Mouse (Mus musculus) hindbrain, embryonic 11.5 days (tissue): ENCODE measurements around the gene Macrod1. TPM values are rescaled to one million over a fixed set of nuclear protein-coding genes. Genes with fewer than 3 reads are reported as not detected.

Experiments
- ATAC-seq: fragments of 200-750 bp; cut with Nextera tagmentation; 2 replicates; pipeline ENCODE4 v1.8.0; 2017; ENCODE audit warnings: mild to moderate bottlenecking, moderate TSS enrichment, moderate library complexity; ENCODE audit not compliant: low FRiP score
- DNase-seq: peaks from one replicate; pipeline ENCODE4 v3.0.0-alpha.2; 2015; ENCODE audit warnings: low spot score
- H3K27ac ChIP-seq: fragments of 300-500 bp; sonication (generic); 2 replicates; pipeline ENCODE4 v1.5.1; 2014; ENCODE audit warnings: mild to moderate bottlenecking, low read depth, low read length
- H3K27me3 ChIP-seq: fragments of 300-500 bp; sonication (generic); 2 replicates; pipeline ENCODE4 v1.6.1; 2014; ENCODE audit warnings: mild to moderate bottlenecking, low read length, moderate library complexity, mixed read lengths; ENCODE audit not compliant: control insufficient read depth, insufficient read depth
- H3K36me3 ChIP-seq: fragments of 300-500 bp; sonication (generic); 2 replicates; pipeline ENCODE4 v1.6.1; 2014; ENCODE audit warnings: mild to moderate bottlenecking, low read length, moderate library complexity, mixed read lengths; ENCODE audit not compliant: control insufficient read depth, insufficient read depth
- H3K4me1 ChIP-seq: fragments of 300-500 bp; sonication (generic); replicated peaks from 2 replicates; pipeline ENCODE4 v1.6.1; 2014; ENCODE audit warnings: low read length, mixed read lengths; ENCODE audit not compliant: control insufficient read depth, insufficient read depth
- H3K4me2 ChIP-seq: fragments of 300-500 bp; sonication (generic); replicated peaks from 2 replicates; pipeline ENCODE4 v1.6.1; 2014; ENCODE audit warnings: mild to moderate bottlenecking, low read depth, low read length
- H3K4me3 ChIP-seq: fragments of 300-500 bp; sonication (generic); 2 replicates; pipeline ENCODE4 v1.5.1; 2014; ENCODE audit warnings: low read depth, low read length
- H3K9ac ChIP-seq: fragments of 300-500 bp; sonication (generic); 2 replicates; pipeline ENCODE4 v1.6.1; 2014; ENCODE audit warnings: low read depth, low read length
- H3K9me3 ChIP-seq: fragments of 300-500 bp; sonication (generic); 2 replicates; pipeline ENCODE4 v1.6.1; 2016; ENCODE audit warnings: low read length; ENCODE audit not compliant: control insufficient read depth
- WGBS: fragments of 180-500 bp; shearing (Covaris S2); extraction: QIAGEN DNeasy Blood & Tissue Kit; methylation state at CpG from one replicate; pipeline ENCODE4 v1.1.7; 2014; 5-methylcytosine and 5-hydroxymethylcytosine counted together
- polyA plus RNA-seq: library from polyadenylated mRNA; unstranded; fragments of >200 nt; fragmentation: Nextera tagmentation; extraction: Ambion mirVana; gene quantifications from 2 replicates; pipeline ENCODE4 v1.2.1, GENCODE M21; 2014

Macrod1 gene
- polyA plus RNA-seq, 1 experiment from 2014 or later: 3.1 TPM

GRCm38 (mm10) chr19:7084734-7085133, 28.1 kb downstream of the Macrod1 start:
- Histone ChIP-seq H3K36me3 (no peaks in the 10 kb centered on the region), H3K27me3 (peaks cover 9% of the 10 kb centered on the region; the same call in 1 of the 2 replicates), H3K27ac (no peak overlapping the region), H3K4me3 (no peak overlapping the region), H3K4me2 (no peak overlapping the region), H3K4me1 (no peaks in the 10 kb centered on the region; the same call in none of the 2 replicates), H3K9ac (no peak overlapping the region), H3K9me3 (no peaks in the 10 kb centered on the region)
- WGBS: 78% methylated on average over 15 of the region's 15 CpGs
- no peak for ATAC-seq
- DNase-seq: no peak

GRCm38 (mm10) chr19:7088558-7088957, 31.9 kb downstream of the Macrod1 start:
- no peak overlapping the region for H3K9ac ChIP-seq

GRCm38 (mm10) chr19:7089050-7089449, 32.4 kb downstream of the Macrod1 start:
- no peak overlapping the region for H3K4me3 ChIP-seq
- ATAC-seq (no peak), DNase-seq (no peak)
- H3K36me3 ChIP-seq: no peaks in the 10 kb centered on the region
- H3K27ac ChIP-seq: no peak overlapping the region
- no peaks in the 10 kb centered on the region for H3K9me3 ChIP-seq
- 63% methylated on average over 5 of the region's 5 CpGs for WGBS
- H3K27me3 ChIP-seq: peaks cover 7% of the 10 kb centered on the region
- no peak overlapping the region for H3K9ac ChIP-seq
- H3K4me2 ChIP-seq: no peak overlapping the region
- peaks cover 13% of the 10 kb centered on the region for H3K4me1 ChIP-seq

More at GRCm38 (mm10) chr19:7088558-7088957, 31.9 kb downstream of the Macrod1 start:
- H3K9me3 ChIP-seq: no peaks in the 10 kb centered on the region
- ATAC-seq (no peak), DNase-seq (no peak)
- no peaks in the 10 kb centered on the region for H3K36me3 ChIP-seq
- H3K4me2 ChIP-seq: no peak overlapping the region
- H3K27me3 ChIP-seq: peaks cover 7% of the 10 kb centered on the region
- WGBS: 9% methylated on average over 9 of the region's 9 CpGs
- no peak overlapping the region for H3K27ac ChIP-seq
- no peak overlapping the region for H3K4me3 ChIP-seq
- H3K4me1 ChIP-seq: peaks cover 13% of the 10 kb centered on the region

GRCm38 (mm10) chr19:7089842-7090251, 33.2 kb downstream of the Macrod1 start:
- WGBS: 22% methylated on average over 7 of the region's 7 CpGs
- ATAC-seq (no peak), DNase-seq (no peak)
- Histone ChIP-seq H3K27ac (no peak overlapping the region), H3K27me3 (peaks cover 7% of the 10 kb centered on the region), H3K9me3 (no peaks in the 10 kb centered on the region), H3K9ac (no peak overlapping the region), H3K36me3 (no peaks in the 10 kb centered on the region), H3K4me1 (peaks cover 13% of the 10 kb centered on the region), H3K4me3 (no peak overlapping the region), H3K4me2 (no peak overlapping the region)

GRCm38 (mm10) chr19:7090369-7091064, 33.9 kb downstream of the Macrod1 start:
- Histone ChIP-seq H3K9ac (no peak overlapping the region), H3K9me3 (no peaks in the 10 kb centered on the region), H3K27ac (0 out of 2 replicates have a peak overlapping the region, but pooled peaks have one; percentile 58), H3K4me2 (no peak overlapping the region), H3K4me3 (no peak overlapping the region), H3K4me1 (peaks cover 13% of the 10 kb centered on the region), H3K36me3 (no peaks in the 10 kb centered on the region), H3K27me3 (peaks cover 7% of the 10 kb centered on the region)
- DNase-seq: no peak
- 30% methylated on average over 10 of the region's 10 CpGs for WGBS
- peak; percentile 18; the same call in 1 of the 2 replicates for ATAC-seq

GRCm38 (mm10) chr19:7091448-7092050, 34.9 kb downstream of the Macrod1 start:
- 53% methylated on average over 10 of the region's 10 CpGs for WGBS
- Histone ChIP-seq H3K9me3 (no peaks in the 10 kb centered on the region), H3K9ac (no peak overlapping the region), H3K4me3 (no peak overlapping the region), H3K27ac (peak overlapping the region; percentile 8; the same call in 1 of the 2 replicates), H3K27me3 (peaks cover 5% of the 10 kb centered on the region), H3K4me1 (peaks cover 13% of the 10 kb centered on the region), H3K4me2 (no peak overlapping the region), H3K36me3 (no peaks in the 10 kb centered on the region)
- ATAC-seq (0 out of 2 replicates have a peak, but pooled peaks have one; percentile 37), DNase-seq (no peak)

GRCm38 (mm10) chr19:7092756-7093155, 36.1 kb downstream of the Macrod1 start:
- Histone ChIP-seq H3K36me3 (no peaks in the 10 kb centered on the region), H3K9ac (no peak overlapping the region), H3K4me3 (no peak overlapping the region), H3K4me2 (no peak overlapping the region), H3K27ac (no peak overlapping the region), H3K27me3 (peaks cover 7% of the 10 kb centered on the region), H3K4me1 (peaks cover 13% of the 10 kb centered on the region), H3K9me3 (no peaks in the 10 kb centered on the region)
- no peak for ATAC-seq
- no peak for DNase-seq
- 88% methylated on average over 5 of the region's 5 CpGs for WGBS

GRCm38 (mm10) chr19:7099620-7100155, 43.1 kb downstream of the Macrod1 start:
- WGBS: 82% methylated on average over 3 of the region's 3 CpGs
- no peak overlapping the region for H3K9ac ChIP-seq
- ATAC-seq: no peak
- H3K9me3 ChIP-seq: no peaks in the 10 kb centered on the region
- H3K4me2 ChIP-seq: no peak overlapping the region
- peaks cover 18% of the 10 kb centered on the region for H3K4me1 ChIP-seq
- no peak for DNase-seq
- no peak overlapping the region for H3K4me3 ChIP-seq
- H3K27ac ChIP-seq: no peak overlapping the region
- H3K27me3 ChIP-seq: peaks cover 10% of the 10 kb centered on the region; the same call in 1 of the 2 replicates
- H3K36me3 ChIP-seq: no peaks in the 10 kb centered on the region
